Mouse (Mus musculus): ENCODE measurements around the gene Ckap2l. TPM values are rescaled to one million over a fixed set of nuclear protein-coding genes. Genes with fewer than 3 reads are reported as not detected.

Ckap2l gene
- total RNA-seq, 1 experiment from 2014 or later, result 48.3 TPM

- ATAC-seq (replicated peaks in 1 of 2; ENCODE audit: insufficient read depth in 1 of 2, low FRiP score in 2 of 2, low TSS enrichment in 1 of 2, low read depth in 1 of 2, poor library complexity in 2 of 2, severe bottlenecking in 2 of 2), result peak; percentile 30 to 40; a peak in 2 of 4 replicates
These were observed 70.6 kb downstream of the Ckap2l start for GRCm38 (mm10) chr2:129226296-129226851.

DNA sequence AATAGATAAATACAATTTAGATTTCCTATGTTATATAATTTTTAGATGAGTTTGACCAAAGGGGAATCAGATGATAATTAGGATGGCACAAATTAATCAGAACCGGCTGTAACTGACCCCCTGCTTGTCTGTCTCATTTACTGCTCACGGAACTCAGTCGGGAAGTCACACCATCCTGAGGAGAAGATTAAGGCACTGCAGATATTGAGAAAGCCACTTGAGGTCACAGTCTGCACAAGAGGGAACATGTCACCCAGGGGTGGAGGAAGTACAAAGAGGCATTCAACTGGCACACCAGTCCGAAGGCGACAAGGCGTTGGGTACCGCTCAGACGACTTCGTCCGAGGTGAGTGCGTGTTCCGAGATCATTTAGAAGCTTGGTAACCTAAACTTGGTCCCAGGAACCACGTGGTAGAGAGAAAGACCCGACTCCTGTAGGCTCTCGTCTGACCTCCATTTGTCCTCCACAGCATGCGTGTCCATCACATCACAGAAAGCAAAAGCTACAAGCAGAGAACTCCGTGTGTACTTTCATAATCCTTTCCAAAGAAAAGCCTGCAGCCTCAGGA, 71.7 kb downstream of the Ckap2l start:
- ATAC-seq (replicated peaks in 1 of 2; ENCODE audit: insufficient read depth in 1 of 2, low FRiP score in 2 of 2, low TSS enrichment in 1 of 2, low read depth in 1 of 2, poor library complexity in 2 of 2, severe bottlenecking in 2 of 2), result no peak

GRCm38 (mm10) chr2:129224178-129224577, 72.8 kb downstream of the Ckap2l start:
- no peak for ATAC-seq (replicated peaks in 1 of 2; ENCODE audit: insufficient read depth in 1 of 2, low FRiP score in 2 of 2, low TSS enrichment in 1 of 2, low read depth in 1 of 2, poor library complexity in 2 of 2, severe bottlenecking in 2 of 2)

GRCm38 (mm10) chr2:129221097-129221632, 75.8 kb downstream of the Ckap2l start:
- peak in 1 of 2 experiments; percentile 50; a peak in 1 of 4 replicates for ATAC-seq (replicated peaks in 1 of 2; ENCODE audit: insufficient read depth in 1 of 2, low FRiP score in 2 of 2, low TSS enrichment in 1 of 2, low read depth in 1 of 2, poor library complexity in 2 of 2, severe bottlenecking in 2 of 2)

DNA sequence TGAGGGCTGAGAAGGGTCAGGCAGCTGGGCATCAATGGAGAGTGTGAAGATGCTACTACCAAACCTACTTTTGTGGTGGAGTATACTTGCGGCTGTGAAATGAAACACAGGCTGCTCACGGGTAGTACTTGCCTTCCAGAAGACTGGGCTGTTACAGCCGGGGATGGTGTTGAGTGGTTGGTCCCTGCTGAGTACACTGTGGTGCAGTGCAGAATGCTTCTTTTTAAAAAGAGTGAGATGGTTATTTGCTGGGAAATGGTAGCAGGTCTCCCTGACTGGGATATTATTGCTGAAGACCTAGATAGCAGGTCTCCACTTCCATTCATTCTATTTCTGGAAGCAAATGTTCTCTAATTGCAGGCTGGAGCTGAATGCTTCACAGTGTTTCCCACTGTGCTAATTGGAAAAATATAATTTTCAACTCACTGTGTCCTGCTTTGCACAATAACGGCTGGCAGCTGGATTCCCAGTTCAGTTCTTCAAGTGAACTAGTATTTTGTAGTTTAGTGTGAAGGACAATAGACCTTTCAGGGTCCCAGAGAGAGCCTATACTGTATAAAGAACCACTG, 78.4 kb downstream of the Ckap2l start:
- ATAC-seq (replicated peaks in 1 of 2; ENCODE audit: insufficient read depth in 1 of 2, low FRiP score in 2 of 2, low TSS enrichment in 1 of 2, low read depth in 1 of 2, poor library complexity in 2 of 2, severe bottlenecking in 2 of 2), result no peak

Other genes with a start within 250 kb of the Ckap2l start
- not detected in 2 replicates for gene Vinac1, start 249.0 kb downstream of the Ckap2l start, total RNA-seq (2017)
- 5.9 and 11.6 TPM in 2 replicates for gene Ttl, start 231.3 kb downstream of the Ckap2l start, total RNA-seq (2017)
- gene Polr1b, start 196.2 kb downstream of the Ckap2l start, total RNA-seq (2017), result 39.7 and 42.2 TPM in 2 replicates
- gene Chchd5, start 167.5 kb downstream of the Ckap2l start, total RNA-seq (2017), result 15.5 and 24.6 TPM in 2 replicates
- gene Slc20a1, start 98.4 kb downstream of the Ckap2l start, total RNA-seq (2017), result 109 and 119 TPM in 2 replicates
- not detected in 2 replicates for gene Il1a, start 12.8 kb upstream of the Ckap2l start, total RNA-seq (2017)
- gene Il1b, start 73.9 kb upstream of the Ckap2l start, total RNA-seq (2017), result 3.0 and 14.1 TPM in 2 replicates
- gene F830045P16Rik, start 239.4 kb upstream of the Ckap2l start, total RNA-seq (2017), result not detected in 2 replicates

Data from hematopoietic stem cell, adult 5-6 weeks (primary cell).